ENCODE assay signal across 8 mouse cellular contexts in the genomic region with DNA sequence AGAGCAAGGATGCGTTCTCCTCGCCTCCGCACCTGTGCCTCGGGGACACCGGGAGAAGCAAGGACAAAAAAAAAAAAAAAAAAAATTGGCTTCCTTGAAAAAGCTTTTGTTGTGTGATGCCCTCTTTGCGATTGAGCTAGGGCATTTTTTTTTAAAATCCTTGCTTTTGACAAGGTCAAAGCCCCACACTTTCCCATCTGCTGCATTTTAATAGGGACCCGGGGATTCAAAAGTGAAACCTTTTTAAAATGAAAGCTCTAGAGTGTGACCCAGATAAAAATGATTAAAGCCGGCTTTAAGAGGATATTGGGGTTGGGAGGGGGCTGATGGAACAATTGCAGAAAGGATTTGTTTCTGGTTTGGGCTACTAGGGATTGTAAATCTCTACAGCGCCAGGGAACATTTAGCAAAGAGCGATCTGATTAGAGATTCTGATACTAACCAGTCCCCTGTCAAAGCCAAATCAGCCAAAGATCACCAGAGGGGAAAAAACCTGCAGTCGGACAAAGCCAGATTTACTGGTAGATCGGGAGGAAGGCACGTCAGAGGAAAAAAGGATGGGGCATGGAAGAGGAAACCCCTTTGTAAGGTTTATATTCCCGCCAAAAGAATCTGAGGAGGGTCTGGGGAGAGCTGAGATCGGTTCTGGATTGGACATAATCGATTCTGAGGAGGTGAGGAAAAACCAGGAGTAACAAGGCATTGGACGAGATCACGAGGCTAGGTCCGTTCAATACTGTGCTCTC. TPM values are rescaled to one million over a fixed set of nuclear protein-coding genes. Genes with fewer than 3 reads are reported as not detected.
DNase-seq lines count a peak whose midpoint lies in the region; ATAC-seq and TF ChIP-seq lines count a peak whose summit lies in the region.

No protein-coding gene starts in this region.

- H3K79me2 ChIP-seq in myocyte (ENCODE audit: control insufficient read depth, insufficient read depth), result peaks cover 38% of the 10 kb centered on the region

- peak overlapping the region; percentile 98 for H3K27ac ChIP-seq in embryonic facial prominence, embryonic 11.5 days (replicated peaks; ENCODE audit: low read depth, low read length)
- peak overlapping the region; percentile 100 for H3K27ac ChIP-seq in hindbrain, embryonic 10.5 days
- peak overlapping the region; percentile 96 for H3K27ac ChIP-seq in limb, embryonic 11.5 days (replicated peaks; ENCODE audit: low read depth, low read length)

- H3K9me3 ChIP-seq in embryonic facial prominence, embryonic 11.5 days (replicated peaks; ENCODE audit: control insufficient read depth, low read length), result no peaks in the 10 kb centered on the region
- no peaks in the 10 kb centered on the region for H3K9me3 ChIP-seq in hindbrain, embryonic 10.5 days
- no peaks in the 10 kb centered on the region for H3K9me3 ChIP-seq in limb, embryonic 11.5 days (ENCODE audit: control insufficient read depth, low read length)

- H3K4me3 ChIP-seq in embryonic facial prominence, embryonic 11.5 days (ENCODE audit: low read depth, low read length), result peak overlapping the region; percentile 92
- peak overlapping the region; percentile 92 for H3K4me3 ChIP-seq in hindbrain, embryonic 10.5 days
- H3K4me3 ChIP-seq in limb, embryonic 11.5 days (ENCODE audit: low read depth, low read length), result peak overlapping the region; percentile 95
- H3K4me3 ChIP-seq in myocyte, result peak overlapping the region; percentile 72

- H3ac ChIP-seq in myocyte (ENCODE audit: control insufficient read depth, insufficient read length), result peak overlapping the region; percentile 91

- H3K4me1 ChIP-seq in embryonic facial prominence, embryonic 11.5 days (ENCODE audit: control insufficient read depth, insufficient read depth, low read length), result no peaks in the 10 kb centered on the region
- peaks cover 33% of the 10 kb centered on the region for H3K4me1 ChIP-seq in hindbrain, embryonic 10.5 days (replicated peaks)
- H3K4me1 ChIP-seq in limb, embryonic 11.5 days (ENCODE audit: control insufficient read depth, insufficient read depth, low read length), result no peaks in the 10 kb centered on the region

- peak overlapping the region; percentile 87 for H3K4me2 ChIP-seq in embryonic facial prominence, embryonic 11.5 days (ENCODE audit: low read depth, low read length)
- H3K4me2 ChIP-seq in limb, embryonic 11.5 days (ENCODE audit: low read depth, severe bottlenecking), result peak overlapping the region; percentile 87
- H3K4me2 ChIP-seq in myocyte (ENCODE audit: low read depth), result peak overlapping the region; percentile 89

- ATAC-seq in frontal cortex, adult (ENCODE audit: low TSS enrichment), result 0 out of 2 replicates have a peak, but pooled peaks have one; percentile 1
- ATAC-seq in embryonic facial prominence, embryonic 11.5 days (replicated peaks; ENCODE audit: insufficient number of reproducible peaks, low FRiP score, low TSS enrichment, low read depth), result no peak; the same call in 1 of the 2 replicates
- no peak for ATAC-seq in limb, embryonic 11.5 days (ENCODE audit: insufficient number of reproducible peaks, low FRiP score, low TSS enrichment, low read depth)
- no peak for ATAC-seq in megakaryocyte progenitor cell, adult 5-6 weeks (replicated peaks; ENCODE audit: poor library complexity)

- H3K36me3 ChIP-seq in embryonic facial prominence, embryonic 11.5 days (replicated peaks; ENCODE audit: control insufficient read depth, insufficient read depth, low read depth, low read length), result no peaks in the 10 kb centered on the region
- no peaks in the 10 kb centered on the region for H3K36me3 ChIP-seq in hindbrain, embryonic 10.5 days
- H3K36me3 ChIP-seq in limb, embryonic 11.5 days (ENCODE audit: control insufficient read depth, insufficient read depth, low read length), result no peaks in the 10 kb centered on the region
- no peaks in the 10 kb centered on the region for H3K36me3 ChIP-seq in myocyte (ENCODE audit: control insufficient read depth, insufficient read depth)

- no peak for DNase-seq in frontal cortex, postnatal 25 days (ENCODE audit: low spot score in 2 of 2)
- DNase-seq in T-cell, adult 2 months (ENCODE audit: low spot score), result peak; percentile 4
- DNase-seq in embryonic facial prominence, embryonic 11.5 days (ENCODE audit: low spot score), result peak; percentile 76
- peak; percentile 71 for DNase-seq in hindbrain, embryonic 10.5 days (ENCODE audit: low spot score)
- DNase-seq in limb, embryonic 11.5 days (ENCODE audit: low spot score), result peak; percentile 66

- H3K27me3 ChIP-seq in embryonic facial prominence, embryonic 11.5 days (ENCODE audit: control insufficient read depth, insufficient read depth, low read length), result no peaks in the 10 kb centered on the region
- H3K27me3 ChIP-seq in hindbrain, embryonic 10.5 days (ENCODE audit: insufficient read depth, poor library complexity, severe bottlenecking), result no peaks in the 10 kb centered on the region
- H3K27me3 ChIP-seq in limb, embryonic 11.5 days (ENCODE audit: control insufficient read depth, insufficient read depth, low read length), result no peaks in the 10 kb centered on the region
- no peaks in the 10 kb centered on the region for H3K27me3 ChIP-seq in myocyte (ENCODE audit: control insufficient read depth, insufficient read depth, insufficient read length)

- no peak for TF ChIP-seq POLR2A in myocyte (IDR thresholded peaks at IDR 0.05; ENCODE audit: insufficient read length, low read depth)

- under 1% methylated on average over 19 of the region's 19 CpGs for WGBS in embryonic facial prominence, embryonic 11.5 days
- WGBS in hindbrain, embryonic 10.5 days, result under 1% methylated on average over 19 of the region's 19 CpGs
- under 1% methylated on average over 19 of the region's 19 CpGs for WGBS in limb, embryonic 11.5 days

- H3K9ac ChIP-seq in embryonic facial prominence, embryonic 11.5 days (replicated peaks; ENCODE audit: low read length), result peak overlapping the region; percentile 99
- H3K9ac ChIP-seq in limb, embryonic 11.5 days (ENCODE audit: low read length), result peak overlapping the region; percentile 99

TF ChIP-seq in myocyte, 11 proteins besides CTCF, POLR2A, EP300 and RAD21:
- TF ChIP-seq MAX (IDR thresholded peaks at IDR 0.05; ENCODE audit: low read depth) (no peak), CEBPB (IDR thresholded peaks at IDR 0.05; ENCODE audit: insufficient read depth, poor library complexity, severe bottlenecking) (no peak), E2F4 (IDR thresholded peaks at IDR 0.05; ENCODE audit: insufficient read depth) (no peak), USF1 (IDR thresholded peaks at IDR 0.05; ENCODE audit: low read depth) (no peak), REST (IDR thresholded peaks at IDR 0.05; ENCODE audit: insufficient read depth, insufficient read length) (no peak), TCF3 (IDR thresholded peaks at IDR 0.05; ENCODE audit: insufficient read length, low read depth) (no peak), SRF (IDR thresholded peaks at IDR 0.05; ENCODE audit: control insufficient read depth, insufficient read length, low read depth) (no peak), MYOG (IDR thresholded peaks at IDR 0.05; ENCODE audit: control insufficient read depth in 1 of 3, insufficient read depth in 1 of 3, insufficient read length in 2 of 3, low read depth in 2 of 3) (no peak), MYOD1 (IDR thresholded peaks at IDR 0.05; ENCODE audit: control insufficient read depth in 1 of 3, insufficient read length in 2 of 3, low read depth in 2 of 3) (no peak), POLR2AphosphoS2 (IDR thresholded peaks at IDR 0.05; ENCODE audit: insufficient read length, low read depth) (no peak), TCF12 (IDR thresholded peaks at IDR 0.05; ENCODE audit: insufficient read depth, poor library complexity, severe bottlenecking) (no peak)

RNA-seq across cellular contexts. Expression of a gene that starts 0.7 kb away (rescaled TPM):
- polyA plus RNA-seq in embryonic facial prominence, embryonic 11.5 days (2014; fragmentation: Nextera tagmentation; extraction: Ambion mirVana), result 23.2 and 25.5 TPM in 2 replicates
- polyA plus RNA-seq in hindbrain, embryonic 10.5 days (2016; fragmentation: Nextera tagmentation; extraction: Ambion mirVana), result 29.3 and 34.8 TPM in 2 replicates
- polyA plus RNA-seq in limb, embryonic 11.5 days (2014; fragmentation: Nextera tagmentation; extraction: Ambion mirVana), result 24.5 and 26.6 TPM in 2 replicates
- polyA plus RNA-seq in myocyte (2012; fragmentation: generic; extraction: Trizol), result 6.6 TPM
- total RNA-seq in megakaryocyte progenitor cell, adult 5-6 weeks (2015), result 16.3 and 25.2 TPM in 2 replicates
- 15.9 and 21.5 TPM in 2 replicates for total RNA-seq in megakaryocyte progenitor cell, adult 5-6 weeks (2017)

Comparison
In these comparisons a context has a peak if more than half of its experiments do, and no peak if none do; other contexts are left out.
1. DNase-seq: peak in T-cell, adult 2 months (single experiment), embryonic facial prominence, embryonic 11.5 days (single experiment), hindbrain, embryonic 10.5 days (single experiment) and limb, embryonic 11.5 days (single experiment); none in frontal cortex, postnatal 25 days (0 of 2).
2. Peak in every context shown above with its lines, with median percentiles within 50 percentile points of each other: H3K27ac ChIP-seq, H3K4me2 ChIP-seq and H3K4me3 ChIP-seq.